Mouse (Mus musculus): ENCODE data around the gene Tbx3.

- TF ChIP-seq CTCF (IDR thresholded peaks at IDR 0.05; ENCODE audit: low read depth) (no peak), EP300 (IDR thresholded peaks at IDR 0.05; ENCODE audit: low read depth) (no peak)
These were observed 14.1 kb upstream of the Tbx3 start for GRCm38 (mm10) chr5:119656354-119656753.

All from liver, embryonic 14.5 days (tissue).